Mouse (Mus musculus) megakaryocyte, embryonic 14.5 days (primary cell): ENCODE results near the gene Bbs2.

ENCODE experiments used
- FLI1 ChIP-seq: IDR thresholded peaks from 2 replicates; pipeline ENCODE4 v1.6.1; 2012; ENCODE audit warnings: low read length, inconsistent platforms, mixed read lengths
- GATA1 ChIP-seq: IDR thresholded peaks from 3 replicates; pipeline ENCODE4 v1.6.1; 2012; ENCODE audit warnings: mixed read lengths, low read length, inconsistent platforms, borderline replicate concordance

DNA sequence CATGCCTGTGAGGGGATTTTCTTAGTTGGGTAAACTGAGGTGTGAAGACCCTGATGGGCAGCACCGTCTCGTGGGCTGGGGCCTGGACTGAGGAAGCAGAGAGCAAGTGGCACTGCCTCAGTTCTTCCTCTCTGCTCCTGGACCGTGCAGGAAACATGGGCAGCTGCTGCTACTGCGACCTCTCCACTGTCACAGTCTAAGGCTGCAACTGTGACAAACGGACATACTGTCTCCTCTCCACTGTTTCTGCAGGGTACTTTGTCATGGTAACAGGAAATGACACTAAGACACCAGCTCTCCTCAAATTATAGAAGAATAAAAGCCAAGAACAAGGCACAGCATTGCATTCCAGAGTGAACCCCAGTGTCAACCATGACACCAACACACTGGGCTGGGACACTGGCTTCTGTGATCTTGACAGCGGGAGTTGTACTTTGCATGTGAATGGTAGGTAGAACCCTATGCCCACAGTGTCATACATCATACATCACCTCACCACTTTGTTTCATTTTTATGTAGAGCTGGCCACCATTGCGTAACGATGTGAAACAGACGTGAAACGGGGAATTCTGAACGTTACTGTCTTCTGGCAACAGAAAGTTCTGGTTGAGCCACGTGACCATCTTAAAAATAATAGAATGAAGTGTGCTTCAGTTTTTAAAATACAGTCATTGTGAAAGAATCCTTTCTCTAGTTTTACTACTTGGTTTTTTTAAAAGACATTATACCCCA lies 22.1 kb downstream of the Bbs2 start:
- no peak for TF ChIP-seq GATA1
- TF ChIP-seq FLI1: no peak
